Mouse (Mus musculus) bone marrow macrophage, adult 2 months (primary cell): ENCODE measurements around the gene Col1a2.

Source experiments
- CTCF ChIP-seq: IDR thresholded peaks from 2 replicates; pipeline ENCODE4 v1.5.1; 2012; ENCODE audit warnings: low read depth, mild to moderate bottlenecking, low read length, moderate library complexity
- POLR2A ChIP-seq: IDR thresholded peaks from 2 replicates; pipeline ENCODE4 v1.6.1; 2012; ENCODE audit warnings: mild to moderate bottlenecking, low read depth, low read length, borderline replicate concordance

GRCm38 (mm10) chr6:4530986-4531385 lies 26.4 kb downstream of the Col1a2 start:
- TF ChIP-seq CTCF (no peak), POLR2A (no peak)
